Mouse (Mus musculus) left cerebral cortex, postnatal 10 days (tissue): ENCODE results near the gene Olfr1264. TPM values are rescaled to one million over a fixed set of nuclear protein-coding genes. Genes with fewer than 3 reads are reported as not detected.

Source experiments
- DNase-seq, 2 experiments: peaks; one replicate each; pipeline ENCODE4 v3.0.0; 2021 to 2022; ENCODE audit warnings: low spot score in 2 of 2, mixed read lengths in 1 of 2; ENCODE audit errors: extremely low spot score in 1 of 2
- intact Hi-C: fragments of 180-260 bp; cut with DNase I; formaldehyde crosslinking; loops from one replicate; pipeline ENCODE4 v1.15.1; 2025
- total RNA-seq, 2 experiments: library from RNA; stranded (reverse); gene quantifications; 2 replicates each; pipeline ENCODE4 v1.2.3; 2021

Gene Olfr1264
- total RNA-seq = not detected

GRCm38 (mm10) chr2:90025477-90025876, at the start of gene Olfr1264:
Olfr1264 (minus strand) TSS chr2:90025577.
- intact Hi-C loops = no loop called here

GRCm38 (mm10) chr2:90070065-90070464, 44.7 kb upstream of the Olfr1264 start:
- intact Hi-C loops = no loop called here
- no peak for DNase-seq

More at GRCm38 (mm10) chr2:90025477-90025876, at the start of gene Olfr1264:
- no peak for DNase-seq

DNA sequence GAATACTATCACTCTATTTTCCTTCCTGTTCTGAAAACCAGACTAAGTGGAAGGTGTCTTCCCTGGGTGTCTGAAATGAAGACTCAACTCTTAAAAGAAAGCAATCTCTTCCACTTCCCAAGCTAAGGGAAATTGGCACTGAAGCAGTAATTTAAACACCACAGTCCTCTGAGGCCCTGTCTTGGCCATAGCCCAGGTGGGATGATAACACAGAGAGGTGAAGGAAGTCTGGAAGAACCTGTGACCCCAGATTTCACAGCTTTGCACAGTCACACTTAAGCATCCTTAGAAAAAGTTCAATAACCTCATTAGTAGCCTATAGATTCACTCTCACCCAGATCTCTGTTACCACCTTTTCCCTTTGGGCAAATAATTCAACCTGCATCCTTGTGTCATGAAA, 38.1 kb upstream of the Olfr1264 start, which contains the start of gene Olfr140:
Gene Olfr140, minus strand, starts transcription at position 101 of the 400 bp plus-strand sequence.
- no peak for DNase-seq

GRCm38 (mm10) chr2:90035037-90035436, 9.7 kb upstream of the Olfr1264 start, which contains the start of gene Olfr1265:
Olfr1265 (plus strand) TSS chr2:90035337.
- DNase-seq = no peak
- intact Hi-C loops = no loop called here

More for the DNA sequence above, 38.1 kb upstream of the Olfr1264 start, which contains the start of gene Olfr140:
- intact Hi-C loops = no loop called here

- intact Hi-C loops = no loop called here
- no peak for DNase-seq
Measured at GRCm38 (mm10) chr2:90011831-90012230, 13.5 kb downstream of the Olfr1264 start, which contains the start of gene Olfr1263. Olfr1263 (plus strand) TSS chr2:90012131.

DNA sequence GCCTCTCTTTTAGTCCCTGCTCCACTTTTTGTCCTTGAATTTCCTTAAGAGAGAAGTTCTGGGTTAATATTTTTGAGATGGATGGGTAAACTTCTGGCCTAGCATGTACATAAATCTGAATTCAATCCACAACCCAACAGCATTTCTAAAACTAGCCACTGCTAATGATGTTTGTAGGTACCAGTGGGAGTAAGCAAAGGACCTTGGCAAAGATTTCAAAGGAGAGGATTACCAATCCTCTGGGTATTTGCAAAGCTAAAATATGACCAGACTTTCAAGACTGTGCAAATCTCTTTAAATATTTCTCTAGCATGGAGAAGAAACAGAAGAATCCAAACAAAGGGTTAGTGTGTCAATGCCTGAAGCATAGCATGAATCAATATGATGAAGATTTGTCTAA, 25.5 kb downstream of the Olfr1264 start, which contains the start of gene Olfr1262:
Gene Olfr1262, plus strand, starts transcription at position 301 of the 400 bp plus-strand sequence.
- intact Hi-C loops = no loop called here

GRCm38 (mm10) chr2:89990921-89991320, 34.5 kb downstream of the Olfr1264 start, which contains the start of gene Olfr1261:
Olfr1261 (plus strand) TSS chr2:89991221.
- intact Hi-C loops = no loop called here

More for the DNA sequence above, 25.5 kb downstream of the Olfr1264 start, which contains the start of gene Olfr1262:
- no peak for DNase-seq

GRCm38 (mm10) chr2:89977709-89978108, 47.7 kb downstream of the Olfr1264 start:
- DNase-seq = no peak
- intact Hi-C loops = no loop called here

More at GRCm38 (mm10) chr2:89990921-89991320, 34.5 kb downstream of the Olfr1264 start, which contains the start of gene Olfr1261:
- no peak for DNase-seq

DNA sequence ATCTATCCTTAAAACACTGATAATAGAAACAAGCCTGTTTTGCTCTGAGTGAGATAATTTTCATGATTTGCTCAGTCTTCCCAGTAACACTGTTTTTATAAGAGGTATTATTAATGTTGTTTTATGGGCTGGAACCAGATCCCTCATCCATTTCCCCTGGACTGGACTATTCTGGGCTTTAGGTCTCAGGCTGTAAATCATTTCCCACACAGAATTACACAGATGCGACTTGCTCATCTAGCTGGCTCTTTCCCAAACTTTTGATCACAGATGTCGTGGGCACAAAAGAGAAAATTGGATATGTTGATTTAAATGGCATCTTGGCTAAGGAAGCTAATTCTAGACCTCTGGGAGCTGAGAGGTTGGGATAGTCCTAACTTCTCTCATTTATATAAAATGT, 51.2 kb downstream of the Olfr1264 start, which contains the start of gene Olfr1260:
Gene Olfr1260, plus strand, starts transcription at position 157 of the 400 bp plus-strand sequence.
- intact Hi-C loops = no loop called here
- peak in 1 of 2 experiments; percentile 1 for DNase-seq

Other genes starting within 250 kb of the Olfr1264 start
- gene Olfr1254, start 232.0 kb downstream of the Olfr1264 start, total RNA-seq = not detected
- not detected for gene Olfr1255, start 213.5 kb downstream of the Olfr1264 start, total RNA-seq
- gene Olfr1256, start 184.0 kb downstream of the Olfr1264 start, total RNA-seq = under 1 TPM in 1 of 2 experiments, not detected in 1; 0.06 TPM
- not detected for gene Olfr48, start 177.4 kb downstream of the Olfr1264 start, total RNA-seq
- gene Olfr1257, start 147.1 kb downstream of the Olfr1264 start, total RNA-seq = not detected
- not detected for gene Olfr1258, start 98.3 kb downstream of the Olfr1264 start, total RNA-seq
- gene Olfr1259, start 76.9 kb downstream of the Olfr1264 start, total RNA-seq = not detected
- not detected for gene Olfr1260, start 51.2 kb downstream of the Olfr1264 start, total RNA-seq
- gene Olfr1261, start 34.4 kb downstream of the Olfr1264 start, total RNA-seq = not detected
- gene Olfr1262, start 25.4 kb downstream of the Olfr1264 start, total RNA-seq = not detected
- gene Olfr1263, start 13.4 kb downstream of the Olfr1264 start, total RNA-seq = not detected
- under 1 TPM in 1 of 2 experiments, not detected in 1; 0.08 TPM for gene Olfr1265, start 9.8 kb upstream of the Olfr1264 start, total RNA-seq
- gene Olfr140, start 38.0 kb upstream of the Olfr1264 start, total RNA-seq = not detected
- not detected for gene Olfr1269, start 95.8 kb upstream of the Olfr1264 start, total RNA-seq
- not detected for gene Olfr32, start 116.7 kb upstream of the Olfr1264 start, total RNA-seq
- gene Olfr1270, start 127.5 kb upstream of the Olfr1264 start, total RNA-seq = not detected
- gene Olfr1506, start 198.9 kb upstream of the Olfr1264 start, total RNA-seq = under 1 TPM in 1 of 2 experiments, not detected in 1; 0.17 TPM
- not detected for gene Olfr142, start 232.0 kb upstream of the Olfr1264 start, total RNA-seq
- not detected for gene Olfr1271, start 245.5 kb upstream of the Olfr1264 start, total RNA-seq